Mouse (Mus musculus) natural killer cell, adult 2 months (primary cell): ENCODE measurements around the gene Magea3.
"Not testable (repeated sequence)": the region's sequence is repeated elsewhere in the genome, so short reads cannot be mapped to it uniquely, and the experiment has no call there.

ENCODE experiments used
- DNase-seq, 2 experiments: peaks; one replicate each; pipeline ENCODE4 v3.0.0; 2022; ENCODE audit warnings: low spot score in 2 of 2

The Magea3 gene

GRCm38 (mm10) chrX:154949405-154949804, at the start of gene Magea3:
Gene Magea3 (minus strand): TSS chrX:154949505.
- not testable (repeated sequence) for DNase-seq

GRCm38 (mm10) chrX:154995750-154996149, 46.4 kb upstream of the Magea3 start, which contains the start of gene Magea8:
Gene Magea8 (minus strand): TSS chrX:154995850.
- DNase-seq: not testable (repeated sequence)

GRCm38 (mm10) chrX:154935887-154936286, 13.4 kb downstream of the Magea3 start, which contains the start of gene Magea6:
Gene Magea6 (minus strand): TSS chrX:154935987.
- not testable (repeated sequence) for DNase-seq
